Mouse (Mus musculus): ENCODE measurements around the gene Stk10. TPM values are rescaled to one million over a fixed set of nuclear protein-coding genes. Genes with fewer than 3 reads are reported as not detected.

The Stk10 gene
- polyA plus RNA-seq, 2 experiments, result 1.9 to 4.9 TPM

GRCm38 (mm10) chr11:32640617-32641016 is 107.5 kb downstream of the Stk10 start:
- ATAC-seq (ENCODE audit: insufficient read depth) (no peak), DNase-seq (ENCODE audit: low read depth in 3 of 3, low spot score in 3 of 3) (peak; percentile 50 to 58 (median 51))
- peak overlapping the region; percentile 34; the same call in 1 of the 2 replicates for H3K27ac ChIP-seq
- 10% methylated on average over 4 of the region's 4 CpGs for WGBS (ENCODE audit: insufficient replicate concordance)
- peaks cover 23 to 28% of the 10 kb centered on the region in 2 experiments for H3K4me1 ChIP-seq (replicated peaks; ENCODE audit: control insufficient read depth in 2 of 2, insufficient read depth in 2 of 2, low read length in 1 of 2)
- TF ChIP-seq EP300 (IDR thresholded peaks at IDR 0.05; ENCODE audit: low read depth) (peak; percentile 56), CTCF (IDR thresholded peaks at IDR 0.05; ENCODE audit: low read depth) (no peak)
- no peaks in the 10 kb centered on the region for H3K27me3 ChIP-seq (ENCODE audit: control insufficient read depth, insufficient read depth, low read length)
- peak overlapping the region; percentile 98 for H3K4me2 ChIP-seq (ENCODE audit: low read depth)
- H3K9me3 ChIP-seq (ENCODE audit: control insufficient read depth, low read length), result no peaks in the 10 kb centered on the region
- H3K9ac ChIP-seq (replicated peaks), result peak overlapping the region; percentile 99; the same call in 1 of the 2 replicates
- H3K36me3 ChIP-seq (replicated peaks; ENCODE audit: control insufficient read depth, insufficient read depth, low read depth), result no peaks in the 10 kb centered on the region
- no peak overlapping the region for H3K4me3 ChIP-seq (ENCODE audit: insufficient read depth in 1 of 2, low read depth in 2 of 2, low read length in 2 of 2)

GRCm38 (mm10) chr11:32642249-32642876 is 109.3 kb downstream of the Stk10 start, which contains the start of gene Fbxw11:
Gene Fbxw11 (plus strand): TSS chr11:32642724.
- TF ChIP-seq EP300 (IDR thresholded peaks at IDR 0.05; ENCODE audit: low read depth), result no peak
- DNase-seq (ENCODE audit: low read depth in 3 of 3, low spot score in 3 of 3) (peak; percentile 95 to 96 (median 96)), ATAC-seq (ENCODE audit: insufficient read depth) (peak; percentile 92)
- Histone ChIP-seq H3K9ac (replicated peaks) (peak within 1 kb of the TSS; percentile 99), H3K4me1 (replicated peaks; ENCODE audit: control insufficient read depth in 2 of 2, insufficient read depth in 2 of 2, low read length in 1 of 2) (peaks cover 23 to 25% of the 10 kb centered on the region in 2 experiments), H3K4me2 (ENCODE audit: low read depth) (peak within 1 kb of the TSS; percentile 98), H3K9me3 (ENCODE audit: control insufficient read depth, low read length) (no peaks in the 10 kb centered on the region), H3K27me3 (ENCODE audit: control insufficient read depth, insufficient read depth, low read length) (no peaks in the 10 kb centered on the region), H3K36me3 (replicated peaks; ENCODE audit: control insufficient read depth, insufficient read depth, low read depth) (no peaks in the 10 kb centered on the region), H3K4me3 (ENCODE audit: insufficient read depth in 1 of 2, low read depth in 2 of 2, low read length in 2 of 2) (peak within 1 kb of the TSS; percentile 89 to 100), H3K27ac (peak within 1 kb of the TSS; percentile 94)
- under 1% methylated on average over 51 of the region's 64 CpGs for WGBS (ENCODE audit: insufficient replicate concordance)

- peak overlapping the region; percentile 94 for H3K27ac ChIP-seq
- H3K36me3 ChIP-seq (replicated peaks; ENCODE audit: control insufficient read depth, insufficient read depth, low read depth), result no peaks in the 10 kb centered on the region
- DNase-seq (ENCODE audit: low read depth in 3 of 3, low spot score in 3 of 3) (no peak), ATAC-seq (ENCODE audit: insufficient read depth) (peak; percentile 45)
- WGBS (ENCODE audit: insufficient replicate concordance), result under 1% methylated on average over 47 of the region's 54 CpGs
- TF ChIP-seq EP300 (IDR thresholded peaks at IDR 0.05; ENCODE audit: low read depth) (no peak), CTCF (IDR thresholded peaks at IDR 0.05; ENCODE audit: low read depth) (no peak)
- peak overlapping the region; percentile 89 to 100 for H3K4me3 ChIP-seq (ENCODE audit: insufficient read depth in 1 of 2, low read depth in 2 of 2, low read length in 2 of 2)
- no peaks in the 10 kb centered on the region for H3K9me3 ChIP-seq (ENCODE audit: control insufficient read depth, low read length)
- H3K4me2 ChIP-seq (ENCODE audit: low read depth), result peak overlapping the region; percentile 98
- H3K9ac ChIP-seq (replicated peaks), result peak overlapping the region; percentile 99
- H3K4me1 ChIP-seq (replicated peaks; ENCODE audit: control insufficient read depth in 2 of 2, insufficient read depth in 2 of 2, low read length in 1 of 2), result peaks cover 23 to 25% of the 10 kb centered on the region in 2 experiments
- no peaks in the 10 kb centered on the region for H3K27me3 ChIP-seq (ENCODE audit: control insufficient read depth, insufficient read depth, low read length)
These were observed 110.1 kb downstream of the Stk10 start for GRCm38 (mm10) chr11:32642899-32643886.

- WGBS (ENCODE audit: insufficient replicate concordance), result 17% methylated on average over 3 of the region's 3 CpGs
- Histone ChIP-seq H3K9ac (replicated peaks) (peak overlapping the region; percentile 99), H3K27me3 (ENCODE audit: control insufficient read depth, insufficient read depth, low read length) (no peaks in the 10 kb centered on the region), H3K9me3 (ENCODE audit: control insufficient read depth, low read length) (no peaks in the 10 kb centered on the region), H3K4me3 (ENCODE audit: insufficient read depth in 1 of 2, low read depth in 2 of 2, low read length in 2 of 2) (peak overlapping the region; percentile 89 to 100), H3K27ac (peak overlapping the region; percentile 94), H3K4me2 (ENCODE audit: low read depth) (peak overlapping the region; percentile 98), H3K4me1 (replicated peaks; ENCODE audit: control insufficient read depth in 2 of 2, insufficient read depth in 2 of 2, low read length in 1 of 2) (peaks cover 23% of the 10 kb centered on the region in 2 experiments), H3K36me3 (replicated peaks; ENCODE audit: control insufficient read depth, insufficient read depth, low read depth) (no peaks in the 10 kb centered on the region)
- TF ChIP-seq EP300 (IDR thresholded peaks at IDR 0.05; ENCODE audit: low read depth), result no peak
- DNase-seq (ENCODE audit: low read depth in 3 of 3, low spot score in 3 of 3), result no peak
- no peak for ATAC-seq (ENCODE audit: insufficient read depth)
These were observed 110.9 kb downstream of the Stk10 start for GRCm38 (mm10) chr11:32644010-32644409.

GRCm38 (mm10) chr11:32647265-32647664 is 114.2 kb downstream of the Stk10 start:
- 52% methylated on average over 2 of the region's 2 CpGs for WGBS (ENCODE audit: insufficient replicate concordance)
- TF ChIP-seq EP300 (IDR thresholded peaks at IDR 0.05; ENCODE audit: low read depth) (no peak), CTCF (IDR thresholded peaks at IDR 0.05; ENCODE audit: low read depth) (no peak)
- Histone ChIP-seq H3K36me3 (replicated peaks; ENCODE audit: control insufficient read depth, insufficient read depth, low read depth) (no peaks in the 10 kb centered on the region), H3K4me2 (ENCODE audit: low read depth) (no peak overlapping the region), H3K27me3 (ENCODE audit: control insufficient read depth, insufficient read depth, low read length) (no peaks in the 10 kb centered on the region), H3K27ac (no peak overlapping the region), H3K4me3 (ENCODE audit: insufficient read depth in 1 of 2, low read depth in 2 of 2, low read length in 2 of 2) (no peak overlapping the region), H3K9ac (replicated peaks) (no peak overlapping the region), H3K9me3 (ENCODE audit: control insufficient read depth, low read length) (no peaks in the 10 kb centered on the region), H3K4me1 (replicated peaks; ENCODE audit: control insufficient read depth in 2 of 2, insufficient read depth in 2 of 2, low read length in 1 of 2) (peaks cover 9 to 12% of the 10 kb centered on the region in 2 experiments)
- no peak for DNase-seq (ENCODE audit: low read depth in 3 of 3, low spot score in 3 of 3)
- no peak for ATAC-seq (ENCODE audit: insufficient read depth)

Measured in liver, embryonic 14.5 days (tissue).